Mouse (Mus musculus): ENCODE measurements at regions not wholly inside any gene's neighbourhood (a gene's known extent, or its start where the extent isn't known, plus 50 kb on each side); places are given as distances from the start of the nearest gene placed in this dataset.

DNA sequence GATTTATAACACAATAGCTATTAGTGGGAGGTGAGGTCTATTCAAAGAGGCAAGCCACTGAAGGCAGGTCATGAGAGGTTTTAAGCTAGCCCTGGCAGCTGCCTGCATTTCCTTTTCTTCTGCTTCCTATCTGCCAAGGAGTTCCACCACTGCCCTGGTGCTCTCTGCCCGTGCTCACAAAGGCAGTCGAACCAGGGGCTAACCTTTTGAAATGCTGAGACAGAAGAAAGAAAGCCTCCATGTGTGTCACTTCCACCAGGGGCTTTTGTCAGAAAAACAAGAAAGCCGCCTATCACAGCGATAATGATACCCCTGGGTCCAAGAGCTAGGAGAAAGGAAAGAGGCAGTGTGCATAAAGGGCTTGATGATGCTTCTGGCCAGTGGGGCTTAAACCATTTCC, 609.9 kb upstream of the Cdh11 start:
- H3K9me3 ChIP-seq (ENCODE audit: control insufficient read depth, low read length): no peaks in the 10 kb centered on the region
- no peak overlapping the region for H3K4me3 ChIP-seq (ENCODE audit: low read length)
- H3K9ac ChIP-seq (ENCODE audit: low read depth, low read length): no peak overlapping the region
- H3K4me1 ChIP-seq (ENCODE audit: control insufficient read depth, insufficient read depth, low read depth, low read length): no peaks in the 10 kb centered on the region
- H3K4me2 ChIP-seq (ENCODE audit: low read length): no peak overlapping the region
- H3K36me3 ChIP-seq (ENCODE audit: control insufficient read depth, insufficient read depth, low read length): no peaks in the 10 kb centered on the region
- 6% methylated on average over 4 of the region's 4 CpGs for WGBS
- no peak for ATAC-seq
- H3K27ac ChIP-seq (ENCODE audit: low read depth, low read length): no peak overlapping the region
- no peaks in the 10 kb centered on the region for H3K27me3 ChIP-seq (replicated peaks; ENCODE audit: control insufficient read depth, insufficient read depth, low read length)

DNA sequence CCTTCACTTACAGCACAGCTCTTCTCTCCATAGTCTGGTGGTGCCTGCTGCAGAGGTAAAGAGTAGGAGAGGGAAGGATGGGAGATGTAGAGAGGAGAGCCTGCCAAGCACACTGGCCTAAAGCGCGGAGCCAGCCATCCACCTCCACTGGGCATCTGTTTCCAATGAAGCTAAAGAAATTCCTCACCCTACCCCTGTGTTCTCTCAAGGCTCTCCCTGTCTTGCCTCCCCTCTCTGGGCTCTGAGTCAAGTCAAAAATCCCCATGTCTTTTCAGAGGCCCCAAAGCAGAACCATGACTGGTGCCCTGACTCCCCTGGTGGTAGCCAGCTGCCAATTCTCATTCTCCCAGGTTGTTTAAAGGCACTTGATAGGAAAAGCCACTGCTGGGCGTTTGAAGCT, 612.7 kb upstream of the Cdh11 start:
- Histone ChIP-seq H3K4me1 (ENCODE audit: control insufficient read depth, insufficient read depth, low read depth, low read length) (no peaks in the 10 kb centered on the region), H3K4me3 (ENCODE audit: low read length) (no peak overlapping the region), H3K27me3 (replicated peaks; ENCODE audit: control insufficient read depth, insufficient read depth, low read length) (no peaks in the 10 kb centered on the region), H3K9me3 (ENCODE audit: control insufficient read depth, low read length) (no peaks in the 10 kb centered on the region), H3K9ac (ENCODE audit: low read depth, low read length) (no peak overlapping the region), H3K4me2 (ENCODE audit: low read length) (no peak overlapping the region), H3K36me3 (ENCODE audit: control insufficient read depth, insufficient read depth, low read length) (no peaks in the 10 kb centered on the region), H3K27ac (ENCODE audit: low read depth, low read length) (no peak overlapping the region)
- no peak for ATAC-seq
- 82% methylated on average over 3 of the region's 3 CpGs for WGBS

DNA sequence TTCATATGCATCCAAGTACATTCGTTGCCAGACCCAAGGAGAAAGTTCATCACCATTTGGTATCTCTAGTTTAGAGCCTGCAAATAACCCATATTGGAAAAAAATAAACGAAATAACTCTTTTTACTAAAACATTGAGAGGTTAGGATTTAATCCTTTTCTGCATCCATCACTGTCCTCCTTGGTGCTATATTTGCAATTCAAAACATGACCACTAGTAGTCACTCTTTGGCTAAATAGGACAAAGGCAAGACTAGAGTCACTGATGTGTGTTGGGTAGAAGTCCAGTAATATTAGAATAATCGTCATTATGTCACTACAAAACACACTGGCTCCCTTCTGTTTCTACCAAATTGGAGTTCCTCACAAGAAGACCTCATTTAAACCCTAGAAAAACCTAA, 614.0 kb upstream of the Cdh11 start:
- Histone ChIP-seq H3K4me2 (ENCODE audit: low read length) (no peak overlapping the region), H3K4me3 (ENCODE audit: low read length) (no peak overlapping the region), H3K27ac (ENCODE audit: low read depth, low read length) (no peak overlapping the region), H3K4me1 (ENCODE audit: control insufficient read depth, insufficient read depth, low read depth, low read length) (no peaks in the 10 kb centered on the region), H3K9ac (ENCODE audit: low read depth, low read length) (no peak overlapping the region), H3K36me3 (ENCODE audit: control insufficient read depth, insufficient read depth, low read length) (no peaks in the 10 kb centered on the region), H3K9me3 (ENCODE audit: control insufficient read depth, low read length) (no peaks in the 10 kb centered on the region), H3K27me3 (replicated peaks; ENCODE audit: control insufficient read depth, insufficient read depth, low read length) (no peaks in the 10 kb centered on the region)
- 88% methylated on average over 3 of the region's 3 CpGs for WGBS
- no peak for ATAC-seq

DNA sequence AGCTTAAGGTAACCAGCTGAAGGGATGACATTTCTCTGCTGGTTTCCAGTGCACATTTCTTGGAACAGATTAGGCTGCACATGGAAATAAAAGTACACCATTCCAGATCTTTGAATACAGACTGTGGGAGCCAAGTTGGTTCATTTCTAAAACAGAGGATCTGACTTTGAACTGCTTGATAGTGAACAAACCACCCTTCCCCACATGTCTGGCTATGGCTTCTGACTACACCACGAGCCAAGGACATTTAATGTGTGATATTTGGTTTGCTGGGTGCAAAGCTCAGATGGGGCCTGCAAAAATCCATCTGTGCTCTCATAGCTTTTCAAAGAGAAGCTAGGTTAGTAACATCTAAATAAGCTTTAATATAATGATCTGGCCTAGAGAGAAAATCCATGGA, 614.7 kb upstream of the Cdh11 start:
- Histone ChIP-seq H3K36me3 (ENCODE audit: control insufficient read depth, insufficient read depth, low read length) (no peaks in the 10 kb centered on the region), H3K4me3 (ENCODE audit: low read length) (no peak overlapping the region), H3K27me3 (replicated peaks; ENCODE audit: control insufficient read depth, insufficient read depth, low read length) (no peaks in the 10 kb centered on the region), H3K4me2 (ENCODE audit: low read length) (no peak overlapping the region), H3K4me1 (ENCODE audit: control insufficient read depth, insufficient read depth, low read depth, low read length) (no peaks in the 10 kb centered on the region), H3K27ac (ENCODE audit: low read depth, low read length) (no peak overlapping the region), H3K9ac (ENCODE audit: low read depth, low read length) (no peak overlapping the region), H3K9me3 (ENCODE audit: control insufficient read depth, low read length) (no peaks in the 10 kb centered on the region)
- no peak for ATAC-seq
- WGBS: 89% methylated on average over 1 of the region's 1 CpGs

DNA sequence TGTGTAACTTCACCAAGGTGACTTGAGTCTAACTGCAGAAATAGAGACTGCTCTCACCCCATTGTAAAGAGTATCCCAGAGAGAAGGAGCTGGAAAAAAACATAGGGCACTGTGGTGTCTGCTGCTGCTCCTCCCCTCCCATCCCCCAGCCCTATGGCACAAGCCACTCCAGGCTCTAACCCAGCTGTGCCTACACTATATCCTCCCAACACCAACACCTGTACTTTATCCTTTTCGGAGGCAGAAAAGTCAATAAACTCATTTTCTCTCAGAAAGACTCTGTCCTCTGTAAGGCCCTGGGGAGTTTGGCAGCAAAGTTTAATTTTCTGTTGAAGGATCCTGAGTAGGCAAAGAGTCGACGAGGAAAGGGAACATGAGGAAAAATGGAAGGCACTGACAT, 617.3 kb upstream of the Cdh11 start:
- ATAC-seq: no peak
- H3K9ac ChIP-seq (ENCODE audit: low read depth, low read length): no peak overlapping the region
- no peak overlapping the region for H3K27ac ChIP-seq (ENCODE audit: low read depth, low read length)
- H3K36me3 ChIP-seq (ENCODE audit: control insufficient read depth, insufficient read depth, low read length): no peaks in the 10 kb centered on the region
- no peaks in the 10 kb centered on the region for H3K4me1 ChIP-seq (ENCODE audit: control insufficient read depth, insufficient read depth, low read depth, low read length)
- H3K4me2 ChIP-seq (ENCODE audit: low read length): no peak overlapping the region
- 83% methylated on average over 3 of the region's 3 CpGs for WGBS
- H3K27me3 ChIP-seq (replicated peaks; ENCODE audit: control insufficient read depth, insufficient read depth, low read length): no peaks in the 10 kb centered on the region
- H3K4me3 ChIP-seq (ENCODE audit: low read length): no peak overlapping the region
- H3K9me3 ChIP-seq (ENCODE audit: control insufficient read depth, low read length): no peaks in the 10 kb centered on the region

DNA sequence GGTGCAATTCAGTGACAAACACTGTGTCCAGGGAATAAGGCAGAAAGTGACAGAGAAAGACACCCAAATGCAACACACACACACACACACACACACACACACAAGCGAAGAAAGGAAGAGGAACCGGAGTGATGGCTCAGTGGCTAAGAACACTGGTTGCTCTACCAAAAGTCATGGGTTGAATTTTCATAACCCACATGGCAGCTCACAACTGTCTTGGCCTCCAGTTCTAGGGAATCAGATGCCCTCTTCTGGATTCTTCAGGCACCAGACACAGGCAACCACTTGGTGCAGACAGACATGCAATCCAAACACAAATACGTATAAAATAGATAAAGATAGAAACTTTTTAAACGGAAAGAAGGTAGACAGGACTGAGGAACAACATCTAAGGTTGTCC, 618.4 kb upstream of the Cdh11 start:
- no peaks in the 10 kb centered on the region for H3K36me3 ChIP-seq (ENCODE audit: control insufficient read depth, insufficient read depth, low read length)
- ATAC-seq: no peak
- no peak overlapping the region for H3K4me2 ChIP-seq (ENCODE audit: low read length)
- no peak overlapping the region for H3K9ac ChIP-seq (ENCODE audit: low read depth, low read length)
- WGBS: 93% methylated on average over 4 of the region's 4 CpGs
- H3K9me3 ChIP-seq (ENCODE audit: control insufficient read depth, low read length): no peaks in the 10 kb centered on the region
- H3K4me1 ChIP-seq (ENCODE audit: control insufficient read depth, insufficient read depth, low read depth, low read length): no peaks in the 10 kb centered on the region
- H3K4me3 ChIP-seq (ENCODE audit: low read length): no peak overlapping the region
- H3K27me3 ChIP-seq (replicated peaks; ENCODE audit: control insufficient read depth, insufficient read depth, low read length): no peaks in the 10 kb centered on the region
- no peak overlapping the region for H3K27ac ChIP-seq (ENCODE audit: low read depth, low read length)

DNA sequence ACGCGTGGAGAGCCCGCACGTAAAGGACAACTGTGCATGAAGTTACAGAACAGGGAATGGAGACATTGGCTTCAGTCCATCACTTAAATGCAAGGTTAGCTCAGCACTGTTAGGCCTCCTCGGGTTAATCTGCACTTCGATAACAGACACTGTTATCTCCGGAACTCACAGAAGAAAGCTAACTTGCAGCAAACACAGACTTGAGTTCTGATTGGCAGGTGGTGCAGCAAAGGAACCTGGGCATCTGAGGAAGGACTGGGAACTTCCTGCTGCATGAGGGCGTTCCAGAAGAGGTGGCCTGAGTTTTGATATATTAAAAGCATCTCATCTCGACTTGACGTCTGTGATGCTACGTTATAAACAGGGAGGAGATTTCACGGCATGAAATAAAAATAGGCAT, 620.3 kb upstream of the Cdh11 start:
- no peak overlapping the region for H3K27ac ChIP-seq (ENCODE audit: low read depth, low read length)
- ATAC-seq: no peak
- no peak overlapping the region for H3K9ac ChIP-seq (ENCODE audit: low read depth, low read length)
- H3K36me3 ChIP-seq (ENCODE audit: control insufficient read depth, insufficient read depth, low read length): no peaks in the 10 kb centered on the region
- no peak overlapping the region for H3K4me2 ChIP-seq (ENCODE audit: low read length)
- WGBS: 79% methylated on average over 12 of the region's 12 CpGs
- H3K9me3 ChIP-seq (ENCODE audit: control insufficient read depth, low read length): no peaks in the 10 kb centered on the region
- no peak overlapping the region for H3K4me3 ChIP-seq (ENCODE audit: low read length)
- no peaks in the 10 kb centered on the region for H3K27me3 ChIP-seq (replicated peaks; ENCODE audit: control insufficient read depth, insufficient read depth, low read length)
- no peaks in the 10 kb centered on the region for H3K4me1 ChIP-seq (ENCODE audit: control insufficient read depth, insufficient read depth, low read depth, low read length)

DNA sequence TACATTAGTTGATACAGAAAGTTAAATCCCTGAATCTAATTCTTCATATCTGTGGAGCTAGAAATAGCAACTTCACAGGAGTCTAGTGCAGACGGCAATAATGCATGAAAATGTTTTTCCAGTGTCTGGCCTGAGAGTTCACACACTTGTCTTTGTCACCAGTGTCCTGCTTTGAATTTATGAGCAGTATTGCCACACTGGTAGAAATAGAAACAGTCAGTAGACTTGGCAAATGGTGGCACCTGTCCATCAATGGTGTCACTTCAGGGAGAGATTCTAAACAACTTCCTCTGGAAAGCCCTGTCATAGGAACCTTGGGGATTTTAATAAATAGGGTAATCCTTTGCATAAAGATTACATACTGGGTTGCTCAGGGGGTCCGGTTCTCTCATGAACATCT, 621.5 kb upstream of the Cdh11 start:
- 82% methylated on average over 2 of the region's 2 CpGs for WGBS
- no peak overlapping the region for H3K4me2 ChIP-seq (ENCODE audit: low read length)
- H3K27me3 ChIP-seq (replicated peaks; ENCODE audit: control insufficient read depth, insufficient read depth, low read length): no peaks in the 10 kb centered on the region
- no peaks in the 10 kb centered on the region for H3K9me3 ChIP-seq (ENCODE audit: control insufficient read depth, low read length)
- H3K27ac ChIP-seq (ENCODE audit: low read depth, low read length): no peak overlapping the region
- ATAC-seq: no peak
- H3K4me1 ChIP-seq (ENCODE audit: control insufficient read depth, insufficient read depth, low read depth, low read length): no peaks in the 10 kb centered on the region
- H3K9ac ChIP-seq (ENCODE audit: low read depth, low read length): no peak overlapping the region
- no peak overlapping the region for H3K4me3 ChIP-seq (ENCODE audit: low read length)
- H3K36me3 ChIP-seq (ENCODE audit: control insufficient read depth, insufficient read depth, low read length): no peaks in the 10 kb centered on the region

DNA sequence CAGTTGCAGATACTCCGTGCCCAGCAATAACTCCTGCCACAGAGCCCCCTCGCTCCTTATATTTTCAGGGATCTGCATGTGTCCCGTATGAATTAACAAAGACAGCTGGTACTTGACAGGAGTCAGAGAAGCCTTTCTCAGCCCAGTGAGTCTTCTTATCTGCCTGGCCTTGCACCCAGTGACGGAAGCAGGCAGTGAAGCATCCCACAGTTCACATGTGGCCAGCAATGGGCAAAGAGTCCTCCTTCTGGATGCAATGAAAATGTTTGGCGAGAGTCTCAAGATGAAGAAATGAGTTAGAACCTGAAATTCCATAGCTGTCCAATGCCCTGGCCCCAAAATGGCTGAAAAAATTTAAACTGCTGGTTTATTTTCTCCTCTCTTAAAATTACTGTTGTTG, 622.2 kb upstream of the Cdh11 start:
- H3K27me3 ChIP-seq (replicated peaks; ENCODE audit: control insufficient read depth, insufficient read depth, low read length): no peaks in the 10 kb centered on the region
- no peak overlapping the region for H3K27ac ChIP-seq (ENCODE audit: low read depth, low read length)
- WGBS: 81% methylated on average over 5 of the region's 5 CpGs
- H3K36me3 ChIP-seq (ENCODE audit: control insufficient read depth, insufficient read depth, low read length): no peaks in the 10 kb centered on the region
- H3K4me3 ChIP-seq (ENCODE audit: low read length): no peak overlapping the region
- no peak overlapping the region for H3K9ac ChIP-seq (ENCODE audit: low read depth, low read length)
- no peak overlapping the region for H3K4me2 ChIP-seq (ENCODE audit: low read length)
- ATAC-seq: no peak
- no peaks in the 10 kb centered on the region for H3K4me1 ChIP-seq (ENCODE audit: control insufficient read depth, insufficient read depth, low read depth, low read length)
- no peaks in the 10 kb centered on the region for H3K9me3 ChIP-seq (ENCODE audit: control insufficient read depth, low read length)

DNA sequence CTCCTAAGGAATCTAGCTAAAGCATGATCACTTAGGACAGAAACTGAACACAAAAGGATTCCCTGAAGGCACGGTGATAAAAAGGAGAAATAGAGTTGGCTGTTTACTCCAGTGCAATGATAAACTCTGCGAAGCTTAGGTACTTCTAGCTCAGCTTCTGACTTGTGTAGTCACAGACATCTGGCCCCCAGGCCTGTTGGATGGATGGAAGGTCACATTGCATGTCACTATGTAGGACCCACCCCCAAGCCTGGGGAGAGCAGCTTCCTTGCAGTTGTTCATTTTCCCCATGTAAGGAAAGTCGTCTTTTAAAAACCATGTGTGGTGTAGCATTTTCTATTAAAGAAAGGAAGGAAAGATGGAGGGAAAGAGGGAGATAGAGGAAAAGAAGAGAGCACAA, 623.0 kb upstream of the Cdh11 start:
- Histone ChIP-seq H3K4me3 (ENCODE audit: low read length) (no peak overlapping the region), H3K36me3 (ENCODE audit: control insufficient read depth, insufficient read depth, low read length) (no peaks in the 10 kb centered on the region), H3K9me3 (ENCODE audit: control insufficient read depth, low read length) (no peaks in the 10 kb centered on the region), H3K4me2 (ENCODE audit: low read length) (no peak overlapping the region), H3K9ac (ENCODE audit: low read depth, low read length) (no peak overlapping the region), H3K27me3 (replicated peaks; ENCODE audit: control insufficient read depth, insufficient read depth, low read length) (no peaks in the 10 kb centered on the region), H3K27ac (ENCODE audit: low read depth, low read length) (no peak overlapping the region), H3K4me1 (ENCODE audit: control insufficient read depth, insufficient read depth, low read depth, low read length) (no peaks in the 10 kb centered on the region)
- 85% methylated on average over 3 of the region's 3 CpGs for WGBS
- no peak for ATAC-seq

All from hindbrain, embryonic 16.5 days (tissue).